Mouse (Mus musculus) E14TG2a.4 (cell line): ENCODE results near the gene Dbx2.

Experiments
- H3K27me3 ChIP-seq: 2 replicates; pipeline ENCODE4 v1.6.1; 2014; ENCODE audit warnings: low read length, control low read depth; ENCODE audit not compliant: insufficient read depth
- H3K36me3 ChIP-seq: 2 replicates; pipeline ENCODE4 v1.6.1; 2014; ENCODE audit warnings: low read length, control low read depth; ENCODE audit not compliant: insufficient read depth
- H3K4me1 ChIP-seq: replicated peaks from 2 replicates; pipeline ENCODE4 v1.6.1; 2014; ENCODE audit warnings: low read depth, low read length, control low read depth
- H3K4me3 ChIP-seq: replicated peaks from 2 replicates; pipeline ENCODE4 v1.5.1; 2014; ENCODE audit warnings: mild to moderate bottlenecking, low read length
- H3K9me3 ChIP-seq: 2 replicates; pipeline ENCODE4 v1.6.1; 2014; ENCODE audit warnings: low read length, control low read depth
- CTCF ChIP-seq: conservative IDR thresholded peaks from 2 replicates; pipeline ENCODE4 v1.5.1; 2014; ENCODE audit warnings: low read length
- NANOG ChIP-seq: IDR thresholded peaks from 2 replicates; pipeline ENCODE4 v1.6.1; 2014; ENCODE audit warnings: borderline replicate concordance, low read length, mixed read lengths
- POU5F1 ChIP-seq: IDR thresholded peaks from 2 replicates; pipeline ENCODE4 v1.6.1; 2014; ENCODE audit warnings: low read length, borderline replicate concordance

The Dbx2 gene

DNA sequence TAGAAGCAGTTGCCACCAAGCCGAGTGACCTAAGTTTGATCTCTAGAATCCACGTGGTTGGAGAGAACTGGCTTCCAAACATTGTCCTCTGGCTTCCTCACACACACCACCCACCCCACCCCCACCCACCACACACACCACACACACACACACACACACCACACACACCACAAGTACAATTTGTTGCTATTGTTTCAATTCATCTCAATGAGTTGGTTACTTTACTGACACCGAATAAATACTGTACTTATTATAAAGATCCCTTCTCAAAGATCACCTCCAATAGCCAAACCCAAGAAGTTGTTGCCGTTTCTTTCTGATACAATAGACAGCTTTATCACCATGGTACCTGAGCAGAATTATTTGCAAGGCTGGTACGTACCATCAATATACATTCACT is at the start of gene Dbx2:
Dbx2 (minus strand) TSS at position 101 of the 400 bp plus-strand sequence.
- H3K4me3 ChIP-seq = peak within 1 kb of the TSS; percentile 79
- peaks cover 26% of the 10 kb centered on the region for H3K4me1 ChIP-seq
- no peak for TF ChIP-seq NANOG
- TF ChIP-seq POU5F1 = no peak
- TF ChIP-seq CTCF = no peak
- no peaks in the 10 kb centered on the region for H3K36me3 ChIP-seq
- no peaks in the 10 kb centered on the region for H3K9me3 ChIP-seq
- peaks cover 34% of the 10 kb centered on the region for H3K27me3 ChIP-seq

DNA sequence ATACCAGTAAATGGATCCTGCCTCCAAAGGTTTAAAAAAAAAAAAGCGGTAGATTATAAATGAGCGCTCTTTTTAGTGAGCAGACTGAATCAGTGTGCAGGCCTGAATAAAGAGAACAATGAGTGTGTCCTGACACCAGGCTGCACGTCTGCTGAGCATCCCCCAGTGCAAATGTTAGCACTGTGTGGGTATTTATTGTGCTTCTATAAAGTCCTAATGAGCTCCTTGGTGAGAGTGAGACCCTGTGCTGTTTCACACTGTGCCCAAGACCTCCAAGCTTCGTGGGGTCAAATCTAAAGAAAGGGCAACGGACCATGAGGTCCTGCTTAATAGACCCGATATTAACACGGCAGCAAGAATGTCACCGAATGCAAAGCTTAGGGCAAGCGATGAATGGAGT is 46.4 kb upstream of the Dbx2 start:
- Histone ChIP-seq H3K9me3 (no peaks in the 10 kb centered on the region), H3K36me3 (no peaks in the 10 kb centered on the region), H3K4me3 (no peak overlapping the region), H3K4me1 (no peaks in the 10 kb centered on the region), H3K27me3 (no peaks in the 10 kb centered on the region)
- no peak for TF ChIP-seq NANOG

DNA sequence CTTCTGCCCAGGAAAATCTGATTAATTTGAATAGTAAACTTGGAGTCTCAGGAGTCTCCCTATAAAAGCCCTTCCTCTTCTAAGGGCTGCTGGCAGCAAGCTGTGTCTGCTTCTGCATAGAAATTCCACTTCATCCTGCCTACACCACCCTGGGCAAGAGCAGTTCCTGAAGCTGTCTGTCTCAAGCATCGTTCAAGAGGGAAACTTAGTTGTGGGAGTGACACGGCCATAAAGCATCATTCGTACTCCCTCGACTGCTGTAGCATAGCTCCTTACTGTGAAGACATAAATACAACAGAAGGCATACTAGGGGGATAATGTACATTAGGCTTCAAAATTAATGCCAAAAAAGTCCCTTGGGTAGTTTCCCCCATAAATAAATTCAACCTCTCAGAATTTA is 45.8 kb upstream of the Dbx2 start:
- no peak for TF ChIP-seq NANOG
- TF ChIP-seq POU5F1 = no peak
- H3K4me1 ChIP-seq = no peaks in the 10 kb centered on the region
- no peaks in the 10 kb centered on the region for H3K9me3 ChIP-seq
- H3K27me3 ChIP-seq = no peaks in the 10 kb centered on the region
- no peaks in the 10 kb centered on the region for H3K36me3 ChIP-seq
- no peak overlapping the region for H3K4me3 ChIP-seq

DNA sequence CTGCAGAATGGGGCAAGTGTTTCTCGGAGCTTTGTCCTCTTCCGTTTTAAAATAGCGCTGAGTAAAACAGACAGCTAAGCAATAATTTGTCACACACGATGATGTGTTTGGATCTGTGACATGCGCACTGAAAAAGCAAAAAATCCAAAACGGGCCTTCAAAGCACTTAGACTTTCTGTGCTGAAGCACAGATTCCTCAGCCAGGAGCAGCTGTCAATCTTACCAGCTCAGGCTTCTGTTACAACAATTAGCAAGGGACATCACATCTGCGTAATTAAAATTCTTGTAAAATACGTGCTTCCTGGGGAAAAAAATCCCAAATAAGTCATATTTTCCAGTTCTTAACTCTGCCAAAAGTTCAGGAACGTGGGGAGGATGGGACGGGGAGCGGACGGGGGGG is 43.6 kb upstream of the Dbx2 start:
- Histone ChIP-seq H3K4me1 (no peaks in the 10 kb centered on the region), H3K4me3 (no peak overlapping the region), H3K9me3 (no peaks in the 10 kb centered on the region), H3K36me3 (no peaks in the 10 kb centered on the region), H3K27me3 (no peaks in the 10 kb centered on the region)
- TF ChIP-seq NANOG (no peak), POU5F1 (no peak), CTCF (no peak)

DNA sequence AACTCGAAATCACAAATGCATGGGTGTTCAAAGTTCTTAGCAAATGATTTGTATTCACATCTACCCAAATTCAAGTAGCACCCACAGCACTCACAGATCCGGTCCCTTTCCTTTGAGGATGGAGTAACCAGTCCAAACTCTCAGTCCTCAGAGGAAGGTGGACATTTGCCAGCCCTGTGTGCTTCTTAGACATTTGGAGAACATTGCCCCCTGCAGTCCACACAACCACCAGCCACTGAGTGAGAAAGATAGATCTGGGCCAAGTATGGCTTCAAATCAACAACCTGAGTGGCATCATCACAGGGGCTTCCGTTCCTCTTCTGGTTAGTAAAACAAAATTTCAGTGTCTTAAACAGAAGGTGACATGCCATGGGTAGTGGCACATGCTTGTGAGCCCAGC is 38.0 kb upstream of the Dbx2 start:
- Histone ChIP-seq H3K4me3 (no peak overlapping the region), H3K27me3 (no peaks in the 10 kb centered on the region), H3K9me3 (no peaks in the 10 kb centered on the region), H3K4me1 (no peaks in the 10 kb centered on the region), H3K36me3 (no peaks in the 10 kb centered on the region)
- TF ChIP-seq POU5F1 (no peak), NANOG (no peak), CTCF (no peak)

DNA sequence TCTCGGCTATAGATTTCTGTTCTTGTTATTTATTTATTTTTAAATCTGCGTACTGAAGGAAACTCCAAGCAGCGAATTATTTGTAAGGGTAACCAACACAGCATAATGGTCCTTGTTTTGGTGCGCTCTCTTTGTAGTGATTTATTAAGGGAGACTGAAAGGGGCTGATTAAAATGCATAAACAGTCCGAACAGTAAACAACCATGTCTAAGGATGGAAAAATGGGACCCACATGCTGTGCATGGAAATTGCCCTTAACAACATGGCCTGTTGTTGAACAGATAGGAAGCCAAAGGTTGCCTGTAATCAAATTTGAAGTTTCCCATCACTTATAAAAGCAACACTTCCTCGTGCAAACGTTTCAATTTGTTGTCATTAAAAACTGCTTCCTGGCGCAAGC is 35.8 kb upstream of the Dbx2 start:
- no peaks in the 10 kb centered on the region for H3K4me1 ChIP-seq

DNA sequence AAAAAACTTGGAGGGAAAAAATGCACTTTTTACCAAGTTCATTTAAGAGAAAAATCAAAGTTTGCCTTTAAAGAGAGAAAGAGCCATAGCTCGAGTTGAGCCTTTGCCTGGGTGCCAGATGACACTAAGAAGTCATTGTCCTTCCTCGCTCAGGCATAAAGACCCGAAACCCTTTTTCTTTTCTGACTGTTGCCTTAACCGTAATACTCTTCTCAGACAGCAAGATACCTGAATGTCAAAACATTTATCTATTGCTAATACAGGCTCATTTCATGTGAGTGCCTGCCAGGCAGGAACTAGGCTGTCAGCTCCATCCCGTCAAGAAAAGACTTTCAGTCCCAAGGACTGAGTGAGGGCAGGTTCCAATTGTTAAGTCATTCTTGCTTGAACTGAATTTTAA is 35.4 kb upstream of the Dbx2 start:
- no peaks in the 10 kb centered on the region for H3K36me3 ChIP-seq
- H3K4me1 ChIP-seq = no peaks in the 10 kb centered on the region
- no peaks in the 10 kb centered on the region for H3K9me3 ChIP-seq
- TF ChIP-seq POU5F1 (no peak), CTCF (no peak), NANOG (no peak)
- no peak overlapping the region for H3K4me3 ChIP-seq
- no peaks in the 10 kb centered on the region for H3K27me3 ChIP-seq

More for the DNA sequence above, 35.8 kb upstream of the Dbx2 start:
- TF ChIP-seq NANOG (no peak), POU5F1 (no peak), CTCF (no peak)
- H3K27me3 ChIP-seq = no peaks in the 10 kb centered on the region
- H3K4me3 ChIP-seq = no peak overlapping the region
- H3K9me3 ChIP-seq = no peaks in the 10 kb centered on the region
- no peaks in the 10 kb centered on the region for H3K36me3 ChIP-seq

DNA sequence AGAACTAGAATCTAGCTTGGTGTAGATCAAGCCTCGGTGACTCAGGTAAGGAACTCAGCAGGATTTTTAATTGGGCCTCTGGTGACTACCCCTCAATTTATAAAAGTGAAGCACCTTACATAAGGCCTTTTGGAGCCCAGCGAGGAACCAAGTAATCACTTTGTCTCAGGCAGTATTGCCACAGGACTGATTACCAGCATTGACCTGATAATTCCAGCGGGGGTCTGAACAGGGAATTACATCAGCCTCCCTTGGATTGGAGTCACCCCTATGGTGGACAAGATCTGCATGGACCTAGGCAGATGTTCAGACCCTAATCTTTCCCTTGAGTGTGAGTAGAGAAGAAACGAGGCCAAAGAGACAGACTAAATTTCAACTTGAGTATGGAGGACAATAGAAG is 26.9 kb upstream of the Dbx2 start:
- no peaks in the 10 kb centered on the region for H3K27me3 ChIP-seq
- no peak for TF ChIP-seq POU5F1
- TF ChIP-seq NANOG = no peak
- TF ChIP-seq CTCF = no peak
- H3K4me3 ChIP-seq = no peak overlapping the region
- H3K4me1 ChIP-seq = peaks cover 5% of the 10 kb centered on the region
- H3K9me3 ChIP-seq = no peaks in the 10 kb centered on the region
- H3K36me3 ChIP-seq = no peaks in the 10 kb centered on the region

DNA sequence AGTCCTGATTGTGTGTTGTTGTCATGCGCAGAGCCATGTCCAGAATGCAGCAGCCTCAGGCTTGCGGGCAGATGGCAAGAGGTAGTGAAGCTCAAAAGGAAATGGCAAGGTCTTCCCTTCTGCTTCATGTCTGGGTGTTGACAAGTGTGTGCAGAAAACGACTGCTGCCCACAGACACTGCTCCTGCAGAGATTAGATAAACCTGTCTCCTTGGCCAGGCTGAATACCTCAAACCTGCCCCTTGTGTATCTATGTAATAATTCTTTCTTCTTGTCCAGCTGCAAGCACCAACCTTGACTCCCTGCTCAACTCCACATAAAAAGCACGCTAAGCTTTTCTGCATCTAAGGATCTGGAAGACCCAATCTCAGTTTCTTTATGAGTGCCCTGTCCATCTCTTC is 19.9 kb upstream of the Dbx2 start:
- Histone ChIP-seq H3K36me3 (no peaks in the 10 kb centered on the region), H3K9me3 (peaks cover 5% of the 10 kb centered on the region), H3K27me3 (no peaks in the 10 kb centered on the region), H3K4me1 (peaks cover 5% of the 10 kb centered on the region), H3K4me3 (no peak overlapping the region)
- TF ChIP-seq NANOG (no peak), POU5F1 (no peak)
